Mouse (Mus musculus) spleen, postnatal 4 days (tissue): ENCODE data around the gene Pkhd1.

Source experiments
- DNase-seq, 2 experiments: peaks; one replicate each; pipeline ENCODE4 v3.0.0; 2022; ENCODE audit warnings: low spot score in 2 of 2

Pkhd1 gene

GRCm38 (mm10) chr1:20617849-20618530 lies at the start of gene Pkhd1:
TSS of gene Pkhd1 (minus strand) at chr1:20618064.
- DNase-seq: no peak

DNA sequence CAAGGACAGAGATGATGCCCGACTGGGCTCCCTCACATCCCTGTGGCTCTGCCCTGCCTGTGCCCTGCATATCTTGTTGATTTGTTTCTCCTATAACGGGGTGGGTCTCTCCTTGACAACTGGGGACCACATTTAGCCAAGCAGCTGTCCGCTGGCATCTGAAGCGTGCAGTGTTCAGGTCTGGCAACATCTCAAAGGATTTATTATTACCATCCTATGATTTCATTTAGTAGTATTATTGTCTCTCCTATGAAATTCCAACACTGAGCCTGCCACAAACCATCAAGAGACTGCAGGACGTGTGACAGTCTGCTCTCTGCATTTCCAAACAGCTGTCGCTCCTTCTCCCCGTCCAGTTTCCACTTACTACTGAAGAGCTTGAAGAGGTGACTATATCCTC lies 49.7 kb upstream of the Pkhd1 start:
- DNase-seq: no peak

DNA sequence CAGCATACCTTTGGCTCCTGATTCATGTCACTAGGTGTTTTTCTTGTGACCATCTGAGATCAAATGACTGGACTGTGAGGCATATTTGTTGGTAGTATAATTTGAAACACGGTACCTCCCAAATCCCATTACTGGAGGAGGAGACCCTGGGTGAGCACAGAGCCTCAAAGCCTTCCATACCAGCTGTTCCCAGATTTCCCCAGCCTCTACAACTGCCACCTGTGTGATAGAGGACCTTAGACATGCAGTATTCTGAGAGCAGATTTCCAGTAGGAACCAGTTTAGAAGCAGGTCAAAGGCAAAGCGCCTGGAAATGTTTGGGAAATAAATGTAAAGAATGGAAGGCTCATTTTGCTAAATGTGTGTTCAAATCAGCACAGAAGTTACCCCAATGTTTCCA lies 48.4 kb upstream of the Pkhd1 start:
- DNase-seq: no peak

GRCm38 (mm10) chr1:20655085-20655484 lies 37.2 kb upstream of the Pkhd1 start:
- DNase-seq: no peak

GRCm38 (mm10) chr1:20653513-20654506 lies 35.9 kb upstream of the Pkhd1 start:
- DNase-seq: no peak

DNA sequence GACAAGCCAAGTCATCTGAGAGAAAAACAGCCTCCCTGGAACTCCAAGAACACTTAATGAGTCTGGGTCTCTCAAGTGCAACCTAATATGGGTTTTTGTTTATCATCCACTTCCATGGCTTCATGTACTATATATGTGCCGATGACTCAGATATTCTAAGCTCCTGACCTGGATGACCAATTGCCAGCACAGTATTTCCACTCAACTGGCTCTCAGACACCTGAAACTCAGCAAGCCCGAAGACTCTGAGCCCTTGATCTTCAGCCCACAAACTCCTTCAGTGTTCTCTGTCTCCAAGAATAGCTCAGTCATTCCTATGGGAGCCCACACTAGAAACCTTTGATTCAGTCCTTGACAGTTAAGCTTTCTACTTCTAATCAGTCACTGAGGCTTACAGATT lies 17.0 kb upstream of the Pkhd1 start:
- DNase-seq: no peak

DNA sequence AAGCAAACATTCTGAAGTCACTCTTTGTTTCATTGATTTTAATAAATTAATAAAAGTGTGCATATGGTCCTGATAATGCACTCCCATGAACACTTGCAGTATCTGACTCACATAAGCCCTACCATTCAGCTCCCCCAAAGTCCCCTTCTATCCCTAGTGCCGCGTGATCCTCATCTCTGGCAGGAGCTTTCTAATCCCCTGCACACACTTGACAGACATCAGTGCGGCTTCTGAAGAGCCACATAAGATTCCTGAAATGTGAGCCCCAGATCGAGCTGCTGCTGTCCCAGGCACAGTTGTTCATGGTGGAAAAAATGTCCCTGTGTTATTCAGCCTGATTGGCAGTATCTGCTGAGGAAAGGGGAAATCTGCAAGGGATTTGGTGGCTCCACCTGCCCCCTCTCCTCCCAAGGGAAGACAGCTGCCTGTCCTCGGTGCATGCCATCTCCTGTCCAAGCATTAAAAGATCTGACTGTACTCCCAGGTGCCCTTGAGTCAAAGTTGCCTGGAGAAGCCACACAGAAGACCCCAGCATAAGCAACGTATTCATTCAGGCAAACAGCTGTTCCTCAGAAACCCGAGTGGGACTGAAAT lies 15.5 kb upstream of the Pkhd1 start:
- DNase-seq: no peak

DNA sequence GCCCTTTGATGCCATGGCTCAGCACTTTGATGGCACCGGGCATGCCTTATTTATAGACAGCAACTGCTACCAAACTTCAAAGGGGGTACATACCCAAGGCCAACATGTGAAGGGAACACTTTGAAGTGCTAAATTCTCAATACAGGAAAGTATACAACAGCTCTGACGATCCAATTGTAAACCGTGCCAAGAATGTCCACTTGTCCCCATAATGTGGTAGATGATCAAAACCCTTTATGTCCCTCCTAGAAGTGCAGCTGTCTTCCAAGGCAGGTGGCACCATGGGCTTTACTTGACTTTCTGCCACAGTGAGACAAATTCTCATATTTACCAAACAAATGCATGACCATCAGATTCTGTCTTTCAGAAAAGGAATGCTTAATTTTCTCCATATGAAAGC lies 6.7 kb upstream of the Pkhd1 start:
- no peak for DNase-seq

- DNase-seq: no peak
Observed at GRCm38 (mm10) chr1:20623375-20623774, 5.5 kb upstream of the Pkhd1 start.

- no peak for DNase-seq
Observed at GRCm38 (mm10) chr1:20620611-20621010, 2.7 kb upstream of the Pkhd1 start.

DNA sequence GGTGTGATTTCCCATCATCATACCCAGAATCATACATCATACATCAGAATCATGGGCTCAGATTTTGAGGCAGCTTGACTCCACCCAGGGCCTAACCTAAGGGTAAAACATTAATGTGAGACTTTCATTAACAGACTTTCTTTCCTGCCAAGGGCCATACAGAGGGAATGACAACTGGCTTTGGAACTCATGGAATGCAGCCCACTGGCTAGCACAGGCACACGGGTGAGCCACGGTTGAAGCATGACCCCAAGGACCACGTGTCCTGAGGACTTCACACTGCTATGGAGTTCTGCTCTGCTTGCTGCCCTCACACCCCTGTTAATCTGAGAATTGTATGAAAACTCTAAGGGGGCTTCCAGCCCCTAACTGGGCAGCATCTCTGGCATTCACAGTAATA lies 1.5 kb upstream of the Pkhd1 start:
- no peak for DNase-seq

DNA sequence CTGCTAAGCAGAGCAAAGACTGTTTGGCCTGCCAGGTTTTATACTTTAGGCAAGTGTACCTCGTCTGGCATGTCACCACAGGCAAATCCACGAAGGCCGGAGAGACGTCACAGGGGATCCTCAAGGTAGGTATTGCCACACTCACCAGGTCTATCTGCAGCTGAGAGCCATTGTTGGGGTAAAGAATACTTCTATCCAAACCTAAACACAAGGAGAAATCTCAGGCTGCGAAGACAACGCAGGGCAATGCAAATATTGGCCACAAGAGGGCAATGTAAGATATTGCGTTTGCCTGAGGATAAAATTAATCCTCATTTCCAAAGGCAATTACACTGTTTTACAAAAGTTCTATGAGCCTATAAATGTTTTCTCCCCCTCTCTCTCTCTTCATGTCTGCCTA lies 5.2 kb downstream of the Pkhd1 start:
- DNase-seq: no peak

DNA sequence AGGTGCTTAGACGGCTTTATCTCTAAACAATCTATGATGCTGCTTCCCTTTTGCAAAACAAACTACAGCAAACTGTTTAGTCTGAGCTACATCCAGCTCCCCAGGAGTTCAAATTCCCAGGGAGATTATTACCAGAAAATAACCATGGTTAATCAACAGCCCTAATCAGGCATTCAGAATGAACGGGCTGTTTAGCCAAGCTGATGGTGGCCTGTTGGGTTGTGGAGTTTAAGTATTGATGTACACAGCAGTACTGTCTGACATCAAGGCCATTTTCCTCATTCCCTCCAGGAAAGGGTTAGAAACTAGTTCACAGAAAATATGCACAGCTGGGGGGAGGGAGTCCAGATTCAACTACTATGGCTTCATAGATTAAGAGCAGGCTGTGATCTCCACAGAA lies 12.4 kb downstream of the Pkhd1 start:
- no peak for DNase-seq

- no peak for DNase-seq
Observed at GRCm38 (mm10) chr1:20590488-20590887, 27.4 kb downstream of the Pkhd1 start.

DNA sequence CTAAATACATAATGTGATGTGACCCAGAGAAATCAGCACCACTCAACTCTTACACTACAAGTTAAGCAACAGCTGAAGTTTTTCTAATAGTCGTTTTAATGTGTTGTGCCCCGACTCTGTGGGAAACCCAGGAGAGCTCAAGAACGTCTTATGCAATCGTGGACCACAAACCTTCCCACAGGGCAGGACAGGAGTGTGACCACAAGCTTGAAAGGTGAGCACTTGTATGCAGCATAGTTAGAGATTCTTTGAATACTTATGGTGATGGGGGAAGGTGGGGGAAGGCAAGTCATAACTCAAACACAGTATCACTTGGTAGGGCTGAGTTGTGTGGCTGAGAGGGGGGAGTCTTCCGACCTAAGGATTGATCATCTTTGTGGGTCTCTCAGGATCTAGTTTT lies 46.4 kb downstream of the Pkhd1 start:
- no peak for DNase-seq

GRCm38 (mm10) chr1:20569430-20569829 lies 48.4 kb downstream of the Pkhd1 start:
- DNase-seq: no peak

DNA sequence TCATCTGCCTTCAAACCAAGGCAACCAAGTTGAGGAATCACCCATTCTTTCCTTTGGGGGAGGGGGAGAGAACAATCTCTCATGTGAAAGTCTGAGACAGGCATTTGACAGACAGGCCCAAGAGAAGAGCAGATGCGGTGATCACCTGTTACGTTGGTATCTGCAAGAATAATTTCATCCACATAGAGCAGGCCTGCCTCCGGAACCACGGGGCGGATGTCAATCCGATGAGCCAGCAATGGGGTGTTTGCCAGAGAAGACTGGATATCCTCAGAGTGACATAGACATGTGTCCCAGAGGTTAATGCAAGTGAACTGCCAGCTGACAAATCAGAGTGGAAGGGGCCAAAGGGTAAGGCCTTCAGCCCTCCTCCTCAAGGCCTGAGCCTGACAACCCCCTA lies 59.4 kb downstream of the Pkhd1 start:
- peak in 1 of 2 experiments; percentile 39 for DNase-seq

DNA sequence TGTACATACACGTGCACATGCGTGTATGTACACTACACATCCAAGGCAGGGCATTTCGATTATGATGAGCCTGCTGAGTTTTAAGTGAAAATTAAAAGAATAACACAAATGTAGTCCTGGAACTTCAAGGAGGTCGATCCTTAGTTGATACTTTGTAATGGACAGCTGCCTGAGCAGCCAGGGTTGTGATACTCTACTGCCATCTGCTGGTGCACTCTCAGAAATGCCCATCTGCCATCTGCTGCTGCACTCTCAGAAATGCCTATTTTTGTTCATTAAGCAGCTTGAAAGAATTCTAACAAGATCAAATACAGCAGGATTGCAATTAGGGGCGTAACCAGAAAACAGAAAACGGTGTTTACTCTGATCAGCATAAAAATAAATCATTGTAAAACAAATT lies 63.5 kb downstream of the Pkhd1 start:
- no peak for DNase-seq

- no peak for DNase-seq
Observed at GRCm38 (mm10) chr1:20551334-20551733, 66.5 kb downstream of the Pkhd1 start.

DNA sequence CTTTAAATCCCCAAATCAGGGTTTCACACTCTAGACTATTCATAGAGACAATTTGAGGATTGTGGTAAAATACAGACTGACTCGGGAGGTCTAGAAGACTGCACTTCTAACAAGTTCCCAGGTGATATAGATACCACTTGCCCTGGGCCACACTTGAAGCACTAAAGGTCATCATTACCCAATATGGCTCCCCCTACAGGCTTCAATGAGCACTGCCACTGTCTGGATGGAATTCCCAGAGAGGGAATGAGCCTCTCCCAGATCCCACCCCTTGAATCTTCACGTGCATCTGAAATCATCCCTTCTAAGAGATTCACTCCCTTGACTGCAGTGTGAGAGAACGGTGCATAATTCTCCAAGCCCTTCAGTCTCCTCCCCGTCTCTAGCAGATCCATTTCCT lies 73.3 kb downstream of the Pkhd1 start:
- no peak for DNase-seq

DNA sequence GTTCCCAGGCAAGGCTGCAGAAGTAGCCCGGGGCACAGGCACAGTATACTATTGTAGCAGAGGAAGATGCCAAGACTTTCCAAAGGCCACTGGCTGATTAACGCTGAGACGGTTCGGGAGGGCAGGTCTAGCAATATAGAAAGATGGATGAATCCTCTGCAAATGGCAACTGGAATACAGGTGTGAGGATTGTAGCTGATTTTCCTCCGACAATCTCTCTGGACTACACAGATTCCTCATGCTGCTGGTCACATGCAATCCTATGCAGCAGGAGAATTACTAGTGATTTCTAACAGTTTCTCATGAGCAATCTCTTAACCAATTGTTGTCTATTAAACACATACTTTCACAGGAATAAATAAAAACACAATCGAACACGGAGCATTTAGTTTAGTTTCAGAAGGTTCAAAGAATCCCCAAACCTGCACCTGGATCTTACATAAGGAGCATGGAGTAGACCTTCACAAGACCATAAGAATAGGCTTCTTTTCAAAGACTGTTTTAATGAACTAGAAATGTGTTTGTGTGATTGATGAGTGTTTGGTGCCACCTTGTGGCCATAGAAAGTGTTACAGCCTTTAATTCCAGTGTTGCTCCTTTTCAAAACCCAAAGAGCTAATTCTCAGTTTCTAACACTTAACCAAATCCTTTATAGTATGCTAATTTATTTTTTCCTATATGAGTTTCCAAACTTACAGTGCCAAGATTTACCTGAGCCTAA lies 104.3 kb downstream of the Pkhd1 start:
- DNase-seq: no peak

GRCm38 (mm10) chr1:20498965-20499364 lies 118.9 kb downstream of the Pkhd1 start:
- no peak for DNase-seq
